In genomic region chr2:32288371-32288931, GRCm38 (mm10) we compare ENCODE assay signal across 8 mouse cellular contexts. TPM values are rescaled to one million over a fixed set of nuclear protein-coding genes. Genes with fewer than 3 reads are reported as not detected.
DNase-seq lines count a peak whose midpoint lies in the region; ATAC-seq and TF ChIP-seq lines count a peak whose summit lies in the region.

No protein-coding gene starts in this region.

- no peak for DNase-seq in lung, adult 2 months
- DNase-seq in lung, postnatal 4 days, result no peak
- DNase-seq in hindbrain, embryonic 14.5 days (ENCODE audit: low spot score), result peak; percentile 34
- DNase-seq in lung, postnatal 36 days, result peak; percentile 57
- no peak for DNase-seq in right cerebral cortex, postnatal 36 days (ENCODE audit: low spot score in 2 of 2)
- no peak for DNase-seq in layer of hippocampus, adult 9-11 months
- DNase-seq in thymus, postnatal 14 days, result no peak

- H3K4me2 ChIP-seq in hindbrain, embryonic 14.5 days (replicated peaks), result peak overlapping the region; percentile 94

- peaks cover 12% of the 10 kb centered on the region for H3K4me1 ChIP-seq in lung, adult 2 months (ENCODE audit: control insufficient read depth, insufficient read depth, low read length)
- H3K4me1 ChIP-seq in cortical plate, adult 2 months (ENCODE audit: control insufficient read depth, insufficient read depth, low read length), result peaks cover 6% of the 10 kb centered on the region; the same call in 1 of the 2 replicates
- peaks cover 22% of the 10 kb centered on the region for H3K4me1 ChIP-seq in hindbrain, embryonic 14.5 days (replicated peaks; ENCODE audit: control insufficient read depth, insufficient read depth, low read length)

- ATAC-seq in hindbrain, embryonic 14.5 days (ENCODE audit: low FRiP score), result peak; percentile 42

- peaks cover 41% of the 10 kb centered on the region for H3K36me3 ChIP-seq in hindbrain, embryonic 14.5 days (replicated peaks; ENCODE audit: control insufficient read depth, insufficient read depth)

- no peak for TF ChIP-seq POLR2A in lung, adult 2 months (IDR thresholded peaks at IDR 0.05; ENCODE audit: borderline replicate concordance, extremely low read depth, low read depth, low read length)
- TF ChIP-seq POLR2A in cortical plate, adult 2 months (IDR thresholded peaks at IDR 0.05; ENCODE audit: extremely low read depth, insufficient read depth, low read length), result no peak

- H3K4me3 ChIP-seq in lung, adult 2 months (replicated peaks; ENCODE audit: extremely low read depth, low read depth, low read length), result peak overlapping the region; percentile 86
- H3K4me3 ChIP-seq in cortical plate, adult 2 months (ENCODE audit: insufficient read depth, low read length), result peak overlapping the region; percentile 59
- peak overlapping the region; percentile 84 for H3K4me3 ChIP-seq in hindbrain, embryonic 14.5 days (replicated peaks; ENCODE audit: low read length)

- peak overlapping the region; percentile 91 for H3K9ac ChIP-seq in hindbrain, embryonic 14.5 days

- whole genome bisulfite sequencing in lung, adult 2 months, result under 1% methylated on average over 29 of the region's 29 CpGs
- WGBS in hindbrain, embryonic 14.5 days, result 2% methylated on average over 27 of the region's 29 CpGs

- no peak for TF ChIP-seq CTCF in lung, adult 2 months (IDR thresholded peaks at IDR 0.05; ENCODE audit: insufficient read depth, low read length)
- no peak for TF ChIP-seq CTCF in cortical plate, adult 2 months (IDR thresholded peaks at IDR 0.05; ENCODE audit: extremely low read depth, insufficient read depth, low read length)

- no peaks in the 10 kb centered on the region for H3K27me3 ChIP-seq in hindbrain, embryonic 14.5 days (ENCODE audit: control insufficient read depth, insufficient read depth, low read length)

- H3K9me3 ChIP-seq in hindbrain, embryonic 14.5 days (ENCODE audit: control insufficient read depth, low read length), result no peaks in the 10 kb centered on the region

- H3K27ac ChIP-seq in cortical plate, adult 2 months (ENCODE audit: insufficient read depth, low read length), result no peak overlapping the region
- peak overlapping the region; percentile 74 for H3K27ac ChIP-seq in hindbrain, embryonic 14.5 days

RNA-seq across cellular contexts. Expression of gene Swi5, which starts 0.6 kb away (rescaled TPM):
- polyA plus RNA-seq in lung, adult 2 months (2012; rRNA removed), result 110 and 135 TPM in 2 replicates
- polyA plus RNA-seq in cortical plate, adult 2 months (2012; rRNA removed), result 256 and 268 TPM in 2 replicates
- 192 and 221 TPM in 2 replicates for polyA plus RNA-seq in hindbrain, embryonic 14.5 days (2014; fragmentation: Nextera tagmentation; extraction: Ambion mirVana)

RNA-seq across cellular contexts. Expression of gene Golga2, which starts 1.3 kb away (rescaled TPM):
- polyA plus RNA-seq in lung, adult 2 months (2012; rRNA removed), result 34.8 and 45.0 TPM in 2 replicates
- polyA plus RNA-seq in cortical plate, adult 2 months (2012; rRNA removed), result 60.1 and 65.0 TPM in 2 replicates
- 26.4 and 29.6 TPM in 2 replicates for polyA plus RNA-seq in hindbrain, embryonic 14.5 days (2014; fragmentation: Nextera tagmentation; extraction: Ambion mirVana)

RNA-seq across cellular contexts. Expression of gene Uck1, which starts 28.5 kb away (rescaled TPM):
- 62.8 and 65.4 TPM in 2 replicates for polyA plus RNA-seq in lung, adult 2 months (2012; rRNA removed)
- polyA plus RNA-seq in cortical plate, adult 2 months (2012; rRNA removed), result 60.1 and 65.2 TPM in 2 replicates
- polyA plus RNA-seq in hindbrain, embryonic 14.5 days (2014; fragmentation: Nextera tagmentation; extraction: Ambion mirVana), result 76.0 and 86.5 TPM in 2 replicates

RNA-seq across cellular contexts. Expression of gene Pomt1, which starts 52.1 kb away (rescaled TPM):
- polyA plus RNA-seq in lung, adult 2 months (2012; rRNA removed), result 17.9 and 21.8 TPM in 2 replicates
- 16.8 and 19.1 TPM in 2 replicates for polyA plus RNA-seq in cortical plate, adult 2 months (2012; rRNA removed)
- polyA plus RNA-seq in hindbrain, embryonic 14.5 days (2014; fragmentation: Nextera tagmentation; extraction: Ambion mirVana), result 26.5 and 30.8 TPM in 2 replicates

Comparison
In these comparisons a context has a peak if more than half of its experiments do, and no peak if none do; other contexts are left out.
1. DNase-seq: peak in hindbrain, embryonic 14.5 days (single experiment) and lung, postnatal 36 days (single experiment); none in lung, adult 2 months (single experiment), lung, postnatal 4 days (0 of 2), right cerebral cortex, postnatal 36 days (0 of 2), layer of hippocampus, adult 9-11 months (single experiment) and thymus, postnatal 14 days (single experiment).
2. Peak in every context shown above with its lines, with median percentiles within 50 percentile points of each other: H3K4me3 ChIP-seq.